Mouse (Mus musculus): ENCODE data around the gene R3hdm2.

GRCm38 (mm10) chr10:127380251-127380691 lies at the start of gene R3hdm2:
- TF ChIP-seq CTCF (IDR thresholded peaks at IDR 0.05 in 2 of 3, conservative IDR thresholded peaks at IDR 0.05 in 1 of 3; ENCODE audit: control insufficient read depth in 1 of 3, insufficient read depth in 1 of 3, low read depth in 2 of 3, low read length in 3 of 3, poor library complexity in 1 of 3, severe bottlenecking in 1 of 3), result no peak
- TF ChIP-seq GATA1 (IDR thresholded peaks at IDR 0.05; ENCODE audit: low read depth, low read length), result no peak
- TF ChIP-seq KAT2A (conservative IDR thresholded peaks at IDR 0.05; ENCODE audit: low read depth, low read length), result no peak

All from MEL (cell line).